Mouse (Mus musculus): ENCODE measurements around the gene Rtn3.

The Rtn3 gene

DNA sequence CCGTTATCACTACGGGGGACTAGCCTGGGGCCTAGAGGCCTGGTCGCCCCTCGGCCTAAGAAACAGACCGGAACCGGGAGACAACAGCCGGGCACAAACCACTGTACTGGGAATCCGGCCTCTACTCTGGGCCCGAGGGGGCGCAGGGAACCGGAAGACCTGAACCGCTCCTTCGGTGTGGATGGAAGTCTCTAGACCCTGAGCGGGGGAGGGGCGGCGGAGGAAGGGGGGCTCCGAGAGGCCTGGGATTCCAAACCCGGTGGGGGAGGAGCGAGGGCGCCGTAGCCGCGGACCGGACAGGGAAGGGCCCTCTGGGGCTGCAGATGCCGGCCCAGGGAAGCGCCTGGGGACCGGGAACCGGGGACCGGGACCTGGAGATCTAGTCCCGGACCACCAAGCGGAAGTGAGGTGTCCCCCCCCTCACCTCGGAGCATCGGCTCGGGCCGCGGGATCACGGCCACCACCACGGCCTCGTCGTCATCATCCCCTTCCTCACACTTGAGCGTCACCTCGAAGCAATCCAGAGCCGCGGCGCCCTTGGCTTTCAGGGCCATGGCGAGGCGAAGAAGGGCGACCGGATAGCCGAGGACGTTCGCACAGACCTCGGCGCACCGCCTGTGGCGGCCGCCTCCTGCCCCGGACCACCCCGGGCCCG lies 100.7 kb downstream of the Rtn3 start:
- peak; percentile 52 for DNase-seq (ENCODE audit: low read depth, low spot score)

DNA sequence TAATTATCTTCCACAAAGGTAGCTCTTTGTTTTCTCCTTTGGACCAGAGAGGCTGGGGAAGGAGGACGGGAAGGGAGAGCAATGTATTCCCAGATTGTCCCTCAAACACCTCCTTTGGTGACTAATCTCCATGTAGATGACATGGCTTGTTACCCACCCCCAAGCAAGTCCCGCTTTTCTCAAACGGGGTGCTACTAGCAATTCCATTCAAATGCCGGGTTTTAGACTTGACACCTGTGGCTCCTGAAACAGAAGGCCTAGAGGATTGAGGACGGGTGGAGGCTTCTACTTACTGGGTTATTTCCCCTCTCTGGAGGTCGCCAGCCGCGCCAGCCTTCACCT lies 101.2 kb downstream of the Rtn3 start:
- DNase-seq (ENCODE audit: low read depth, low spot score): peak; percentile 40

DNA sequence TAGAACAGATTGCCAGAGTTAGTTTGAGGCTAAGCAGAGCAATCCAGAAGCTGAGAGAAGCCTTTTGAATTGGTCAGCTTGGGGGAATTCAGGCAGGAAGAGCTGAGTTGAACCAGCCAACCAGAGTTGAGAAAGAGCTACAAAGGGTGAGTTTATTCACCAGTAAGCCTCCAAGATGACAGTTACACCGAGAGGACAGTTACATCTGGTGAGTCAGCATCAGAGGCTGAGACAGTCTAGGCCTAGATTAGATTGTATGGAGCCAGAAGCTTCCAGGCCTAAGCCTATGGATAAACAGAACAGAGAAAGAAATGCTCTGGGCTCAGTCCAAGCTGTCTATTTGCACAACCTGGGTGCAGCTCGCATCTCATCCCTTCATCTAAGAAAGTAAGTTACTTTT lies 105.4 kb downstream of the Rtn3 start:
- no peak for DNase-seq (ENCODE audit: low read depth, low spot score)
